Mouse (Mus musculus): Measurements from ENCODE around the gene H2-Q1.
"Not testable (repeated sequence)": the region's sequence is repeated elsewhere in the genome, so short reads cannot be mapped to it uniquely, and the experiment has no call there.

H2-Q1 gene

DNA sequence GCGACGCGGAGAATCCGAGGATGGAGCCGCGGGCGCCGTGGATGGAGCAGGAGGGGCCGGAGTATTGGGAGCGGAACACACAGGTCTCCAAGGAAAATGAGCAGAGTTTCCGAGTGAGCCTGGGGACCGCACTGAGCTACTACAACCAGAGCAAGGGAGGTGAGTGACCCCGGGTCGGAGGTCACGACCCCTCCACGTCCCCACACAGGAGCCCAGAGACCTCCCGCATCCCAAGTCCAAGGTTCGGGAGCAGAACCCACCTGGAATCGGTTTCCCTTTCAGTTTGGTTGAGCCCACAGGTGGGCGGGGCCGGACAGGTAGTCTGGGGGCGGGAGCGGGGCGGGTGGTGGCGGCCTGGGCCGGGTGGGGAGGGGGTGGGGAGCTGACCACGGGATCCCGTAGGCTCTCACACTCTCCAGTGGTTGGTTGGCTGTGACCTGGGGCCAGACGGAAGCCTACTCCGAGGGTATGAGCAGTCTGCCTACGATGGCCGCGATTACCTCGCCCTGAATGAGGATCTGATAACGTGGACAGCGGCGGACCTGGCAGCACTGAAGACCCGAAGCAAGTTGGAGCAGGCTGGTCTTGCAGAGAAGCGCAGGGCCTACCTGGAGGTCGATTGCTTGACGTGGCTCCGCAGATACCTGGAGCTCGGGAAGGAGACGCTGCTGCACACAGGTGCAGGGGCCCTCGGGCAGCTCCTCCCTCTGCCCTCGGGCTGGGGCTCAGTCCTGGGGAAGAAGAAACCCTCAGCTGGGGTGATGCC, 22.7 kb downstream of the H2-Q1 start:
- no peak for DNase-seq

DNA sequence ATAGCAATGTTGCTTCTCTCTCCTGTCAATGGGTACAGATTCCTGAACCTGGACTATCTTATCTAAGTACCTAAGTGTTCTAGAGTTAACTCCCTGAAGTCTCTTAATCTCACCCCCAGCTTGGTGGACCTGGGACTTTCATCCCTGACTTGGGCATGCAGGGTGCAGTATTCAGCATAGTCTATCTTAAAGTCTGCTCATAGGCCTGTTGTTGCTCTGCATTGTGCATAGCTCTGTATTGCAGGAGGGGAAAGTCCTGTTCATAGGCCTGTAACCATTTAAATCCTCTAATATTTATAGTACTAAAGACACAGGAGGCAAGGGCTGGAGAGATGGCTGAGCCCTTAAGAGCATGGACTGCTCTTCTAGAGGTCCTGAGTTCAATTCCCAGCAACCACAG, 27.5 kb downstream of the H2-Q1 start:
- not testable (repeated sequence) for DNase-seq

DNA sequence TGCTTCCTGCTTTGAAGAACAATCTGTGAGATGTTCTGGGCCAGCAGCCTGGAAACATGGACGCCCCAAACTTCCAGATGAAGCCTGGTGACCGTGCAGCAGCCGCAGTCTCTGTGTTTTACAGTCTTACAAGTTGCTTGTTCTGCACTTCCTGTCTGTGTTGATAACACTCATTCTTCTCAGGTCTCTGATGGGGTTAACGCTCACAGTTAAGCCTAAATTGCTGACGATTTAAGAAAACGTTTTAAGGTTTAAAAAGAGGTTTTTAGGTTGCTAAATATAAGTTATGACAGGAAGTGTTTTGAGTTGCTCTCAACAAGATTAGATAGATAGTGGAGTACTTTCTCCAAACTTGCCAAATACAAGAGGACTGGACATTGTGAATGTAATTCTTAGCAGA, 33.1 kb downstream of the H2-Q1 start:
- DNase-seq: not testable (repeated sequence)

DNA sequence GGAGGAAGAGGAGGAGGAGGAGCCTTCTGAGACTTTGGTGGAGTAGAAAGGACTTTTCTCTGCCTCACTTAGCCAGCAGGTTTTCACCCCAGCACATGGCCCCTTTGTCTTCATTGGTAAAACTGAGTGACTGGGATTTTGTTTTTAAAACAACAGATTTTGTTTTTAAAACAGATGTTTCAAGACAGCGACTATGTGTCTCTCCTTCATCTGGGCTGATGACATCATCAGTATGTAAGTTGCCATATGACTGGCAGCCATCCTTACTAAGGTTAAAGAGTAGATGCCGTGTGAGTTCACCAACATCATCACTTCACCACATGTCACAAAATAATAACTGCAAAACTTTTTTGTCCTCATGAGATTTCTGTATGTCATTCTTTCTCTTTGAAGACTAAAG, 33.9 kb downstream of the H2-Q1 start:
- no peak for DNase-seq

DNA sequence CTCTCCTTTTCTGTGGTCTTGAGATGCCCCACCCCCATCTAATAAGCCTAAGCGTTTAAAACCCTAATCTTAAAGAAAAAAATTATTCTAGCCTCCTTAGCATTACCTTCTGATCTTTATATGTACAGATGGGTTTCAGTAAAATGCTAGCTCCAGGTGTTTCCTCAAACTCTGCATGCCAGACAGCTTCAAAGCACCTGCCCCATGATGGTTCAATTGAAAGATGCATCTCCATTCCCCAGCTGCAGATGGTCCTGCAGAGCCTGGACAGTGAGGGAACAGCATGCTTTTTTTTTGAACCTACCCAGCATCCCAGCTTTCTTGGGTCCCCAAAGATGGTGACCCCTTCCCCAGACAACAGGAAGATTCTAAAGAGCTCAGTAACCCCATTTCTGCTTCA, 36.9 kb downstream of the H2-Q1 start:
- DNase-seq: no peak

DNA sequence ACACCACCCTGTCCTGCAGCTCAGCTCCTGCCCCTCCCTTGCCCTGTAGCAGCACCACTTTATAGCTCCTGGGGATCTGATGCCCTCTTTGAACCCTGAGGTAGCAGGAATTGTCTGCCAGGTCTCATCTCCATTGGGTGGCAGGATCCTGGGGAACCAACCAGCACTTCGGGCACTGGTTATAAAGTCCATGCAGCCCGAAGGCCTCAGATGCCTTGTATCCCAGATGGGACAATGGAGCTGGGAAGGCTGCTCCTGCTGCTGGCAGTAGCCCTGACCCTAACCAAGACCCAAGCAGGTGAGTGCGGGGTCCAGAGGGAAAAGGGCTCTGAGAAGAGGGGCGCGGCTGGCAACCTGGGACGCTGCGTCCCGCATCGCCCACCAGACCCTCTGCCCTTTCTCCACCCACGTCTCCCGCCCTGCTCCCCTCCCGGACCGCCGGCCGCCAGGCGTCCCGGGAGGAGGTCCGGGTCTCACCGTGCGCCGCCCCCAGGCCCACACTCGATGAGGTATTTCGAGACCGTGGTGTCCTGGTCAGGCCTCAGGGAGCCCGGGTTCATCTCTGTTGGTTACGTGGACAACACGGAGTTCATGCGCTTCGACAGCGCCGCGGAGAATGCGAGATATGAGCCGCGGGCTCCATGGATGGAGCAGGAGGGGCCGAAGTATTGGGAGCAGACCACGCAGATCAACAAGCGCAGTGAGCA, 38.7 kb downstream of the H2-Q1 start:
- DNase-seq: no peak

DNA sequence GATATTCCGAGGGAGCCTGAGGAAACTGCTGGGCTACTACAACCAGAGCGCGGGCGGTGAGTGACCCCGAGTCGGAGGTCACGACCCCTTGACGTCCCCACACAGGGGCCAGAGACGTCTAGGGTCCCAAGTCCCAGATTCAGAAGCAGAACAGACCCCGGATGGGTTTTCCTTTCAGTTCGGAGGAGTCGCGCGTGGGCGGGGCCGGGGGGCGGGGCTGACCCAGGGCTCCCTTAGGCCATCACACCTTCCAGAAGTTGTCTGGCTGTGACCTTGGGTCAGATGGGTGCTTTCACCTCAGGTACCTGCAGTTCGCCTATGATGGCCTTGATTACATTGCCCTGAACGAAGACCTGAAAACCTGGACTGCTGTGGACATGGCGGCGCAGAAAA, 39.3 kb downstream of the H2-Q1 start:
- DNase-seq: no peak

Data from right cerebral cortex, adult 18-20 months (tissue).